Mouse (Mus musculus) MEL (cell line): ENCODE results near the gene Fscn1. TPM values are rescaled to one million over a fixed set of nuclear protein-coding genes. Genes with fewer than 3 reads are reported as not detected.

Experiments used
- DNase-seq: peaks from one replicate; pipeline ENCODE4 v3.0.0; 2011; ENCODE audit warnings: low read depth, low spot score
- H3K27ac ChIP-seq: 2 replicates; pipeline ENCODE4 v1.5.1; 2012; ENCODE audit warnings: low read depth, mild to moderate bottlenecking, control low read depth, low read length, moderate library complexity; ENCODE audit not compliant: control insufficient read depth
- H3K27me3 ChIP-seq, 2 experiments: fragments of 150-350 bp in 1 of 2; sonication (generic) in 1 of 2; 2 replicates each; pipeline ENCODE4 v1.6.1; 2012; ENCODE audit warnings: low read length in 2 of 2, mild to moderate bottlenecking in 2 of 2, improper control_type of control experiment in 1 of 2, moderate library complexity in 1 of 2; ENCODE audit not compliant: insufficient read depth in 2 of 2, control insufficient read depth in 1 of 2
- H3K36me3 ChIP-seq, 2 experiments: 2 replicates each; pipeline ENCODE4 v1.6.1; 2012 to 2014; ENCODE audit warnings: low read length in 2 of 2, improper control_type of control experiment in 1 of 2, inconsistent platforms in 1 of 2, mild to moderate bottlenecking in 1 of 2; ENCODE audit not compliant: insufficient read depth in 2 of 2, control insufficient read depth in 1 of 2
- H3K4me1 ChIP-seq, 2 experiments: fragments of 150-350 bp in 1 of 2; sonication (generic) in 1 of 2; 2 replicates each; pipeline ENCODE4 v1.6.1; 2012; ENCODE audit warnings: low read length in 2 of 2, improper control_type of control experiment in 1 of 2, mild to moderate bottlenecking in 1 of 2; ENCODE audit not compliant: insufficient read depth in 2 of 2, control insufficient read depth in 1 of 2
- H3K4me3 ChIP-seq, 2 experiments: fragments of 150-350 bp in 1 of 2; sonication (generic) in 1 of 2; 2 replicates each; pipeline ENCODE4 v1.5.1; 2012; ENCODE audit warnings: low read depth in 2 of 2, low read length in 2 of 2, mild to moderate bottlenecking in 2 of 2, moderate library complexity in 2 of 2, control low read depth in 1 of 2, improper control_type of control experiment in 1 of 2; ENCODE audit not compliant: control insufficient read depth in 1 of 2, insufficient read depth in 1 of 2
- H3K79me2 ChIP-seq: 2 replicates; pipeline ENCODE4 v1.6.1; 2012; ENCODE audit warnings: mild to moderate bottlenecking, low read length, moderate library complexity; ENCODE audit not compliant: control insufficient read depth, poor library complexity, insufficient read depth
- H3K9ac ChIP-seq: 2 replicates; pipeline ENCODE4 v1.6.1; 2012; ENCODE audit warnings: low read depth, mild to moderate bottlenecking, control low read depth, low read length, moderate library complexity; ENCODE audit not compliant: control insufficient read depth, poor library complexity, severe bottlenecking
- H3K9me3 ChIP-seq: fragments of 150-350 bp; sonication (generic); replicated peaks from 2 replicates; pipeline ENCODE4 v1.6.1; 2012; ENCODE audit warnings: mild to moderate bottlenecking, low read length, improper control_type of control experiment, moderate library complexity; ENCODE audit not compliant: insufficient read depth
- CHD2 ChIP-seq: IDR thresholded peaks from 2 replicates; pipeline ENCODE4 v1.6.1; 2011; ENCODE audit warnings: low read length, improper control_type of control experiment
- E2F4 ChIP-seq: IDR thresholded peaks from 2 replicates; pipeline ENCODE4 v1.6.1; 2011; ENCODE audit warnings: low read depth, low read length, improper control_type of control experiment, borderline replicate concordance
- ELF1 ChIP-seq: IDR thresholded peaks from 2 replicates; pipeline ENCODE4 v1.6.1; 2014; ENCODE audit warnings: low read depth, mild to moderate bottlenecking, inconsistent platforms, low read length, improper control_type of control experiment, moderate library complexity
- EP300 ChIP-seq, 2 experiments: IDR thresholded peaks; 2 replicates each; pipeline ENCODE4 v1.6.1; 2011; ENCODE audit warnings: improper control_type of control experiment in 2 of 2, low read length in 2 of 2, low read depth in 1 of 2, mild to moderate bottlenecking in 1 of 2
- ETS1 ChIP-seq: IDR thresholded peaks from 2 replicates; pipeline ENCODE4 v1.6.1; 2012; ENCODE audit warnings: low read depth, mild to moderate bottlenecking, inconsistent platforms, low read length, improper control_type of control experiment, moderate library complexity
- GABPA ChIP-seq: IDR thresholded peaks from 2 replicates; pipeline ENCODE4 v1.6.1; 2012; ENCODE audit warnings: low read depth, mild to moderate bottlenecking, inconsistent platforms, low read length, improper control_type of control experiment, moderate library complexity
- GATA1 ChIP-seq: IDR thresholded peaks from 2 replicates; pipeline ENCODE4 v1.6.1; 2011; ENCODE audit warnings: low read depth, low read length, improper control_type of control experiment
- KAT2A ChIP-seq: conservative IDR thresholded peaks from 2 replicates; pipeline ENCODE4 v1.6.1; 2012; ENCODE audit warnings: low read depth, low read length, improper control_type of control experiment, inconsistent platforms
- MAFK ChIP-seq: IDR thresholded peaks from 2 replicates; pipeline ENCODE4 v1.6.1; 2011; ENCODE audit warnings: low read depth, mild to moderate bottlenecking, low read length, improper control_type of control experiment, borderline replicate concordance
- MEF2A ChIP-seq: IDR thresholded peaks from 2 replicates; pipeline ENCODE4 v1.6.1; 2014; ENCODE audit warnings: low read depth, mild to moderate bottlenecking, inconsistent platforms, low read length, improper control_type of control experiment; ENCODE audit not compliant: poor library complexity, insufficient replicate concordance, severe bottlenecking; ENCODE audit errors: extremely low read depth
- NELFE ChIP-seq: IDR thresholded peaks from 2 replicates; pipeline ENCODE4 v1.6.1; 2011; ENCODE audit warnings: low read depth, low read length, improper control_type of control experiment
- NRF1 ChIP-seq: IDR thresholded peaks from 2 replicates; pipeline ENCODE4 v1.6.1; 2014; ENCODE audit warnings: low read depth, mild to moderate bottlenecking, inconsistent platforms, low read length, improper control_type of control experiment, moderate library complexity; ENCODE audit not compliant: poor library complexity, insufficient read depth, severe bottlenecking
- POLR2A ChIP-seq, 2 experiments: IDR thresholded peaks; 2 replicates each; pipeline ENCODE4 v1.6.1; 2011 to 2012; ENCODE audit warnings: low read length in 2 of 2, mild to moderate bottlenecking in 2 of 2, control low read depth in 1 of 2, improper control_type of control experiment in 1 of 2, low read depth in 1 of 2, moderate library complexity in 1 of 2; ENCODE audit not compliant: control insufficient read depth in 1 of 2, insufficient read depth in 1 of 2, poor library complexity in 1 of 2
- POLR2AphosphoS2 ChIP-seq: IDR thresholded peaks from 2 replicates; pipeline ENCODE4 v1.6.1; 2011; ENCODE audit warnings: low read length, improper control_type of control experiment
- RAD21 ChIP-seq: IDR thresholded peaks from 2 replicates; pipeline ENCODE4 v1.6.1; 2011; ENCODE audit warnings: mild to moderate bottlenecking, low read depth, low read length, improper control_type of control experiment
- RCOR1 ChIP-seq: IDR thresholded peaks from 2 replicates; pipeline ENCODE4 v1.6.1; 2012; ENCODE audit warnings: low read depth, mild to moderate bottlenecking, inconsistent platforms, low read length, improper control_type of control experiment
- SIN3A ChIP-seq: IDR thresholded peaks from 2 replicates; pipeline ENCODE4 v1.6.1; 2012; ENCODE audit warnings: low read length, improper control_type of control experiment, inconsistent platforms
- SMC3 ChIP-seq: IDR thresholded peaks from 2 replicates; pipeline ENCODE4 v1.6.1; 2011; ENCODE audit warnings: low read depth, low read length, improper control_type of control experiment
- TBP ChIP-seq: IDR thresholded peaks from 2 replicates; pipeline ENCODE4 v1.8.0; 2011; ENCODE audit warnings: low read depth, low read length, improper control_type of control experiment
- UBTF ChIP-seq: IDR thresholded peaks from 2 replicates; pipeline ENCODE4 v1.6.1; 2012; ENCODE audit warnings: low read depth, mild to moderate bottlenecking, inconsistent platforms, low read length, improper control_type of control experiment, moderate library complexity, borderline replicate concordance; ENCODE audit not compliant: insufficient read depth
- USF1 ChIP-seq: IDR thresholded peaks from 2 replicates; pipeline ENCODE4 v1.6.1; 2014; ENCODE audit warnings: low read depth, mild to moderate bottlenecking, inconsistent platforms, low read length, improper control_type of control experiment, moderate library complexity
- ZC3H11A ChIP-seq: IDR thresholded peaks from 2 replicates; pipeline ENCODE4 v1.6.1; 2012; ENCODE audit warnings: low read depth, mild to moderate bottlenecking, inconsistent platforms, low read length, improper control_type of control experiment
- ZKSCAN1 ChIP-seq: IDR thresholded peaks from 2 replicates; pipeline ENCODE4 v1.6.1; 2012; ENCODE audit warnings: low read depth, mild to moderate bottlenecking, inconsistent platforms, low read length, improper control_type of control experiment, moderate library complexity
- ZMIZ1 ChIP-seq: IDR thresholded peaks from 2 replicates; pipeline ENCODE4 v1.6.1; 2012; ENCODE audit warnings: low read depth, mild to moderate bottlenecking, inconsistent platforms, low read length, improper control_type of control experiment, moderate library complexity
- ZNF384 ChIP-seq: IDR thresholded peaks from 2 replicates; pipeline ENCODE4 v1.6.1; 2012; ENCODE audit warnings: low read depth, mild to moderate bottlenecking, inconsistent platforms, low read length, improper control_type of control experiment
- polyA plus RNA-seq, 2 experiments: library from polyadenylated mRNA; stranded (reverse) in 1 of 2; unstranded in 1 of 2; fragments of >175 nt in 1 of 2; fragments of >200 nt in 1 of 2; gene quantifications; 2 replicates each; pipeline versions ENCODE4 v1.2.1 to v1.2.4; 2012; ENCODE audit warnings: low replicate concordance in 2 of 2, low read depth in 1 of 2; ENCODE audit not compliant: insufficient read length in 2 of 2, insufficient read depth in 1 of 2, missing spikeins in 1 of 2
- total RNA-seq: library from RNA; depleted of rRNA; stranded (reverse); fragments of 300-350 nt; gene quantifications from 2 replicates; pipeline ENCODE4 v1.2.3, GENCODE M21; 2012; rRNA removed

Fscn1 gene
- total RNA-seq (not detected in 2 replicates), polyA plus RNA-seq (not detected)

- Histone ChIP-seq H3K4me3 (no peak within 1 kb of the TSS), H3K36me3 (no peaks in the 10 kb centered on the region), H3K9ac (no peak within 1 kb of the TSS), H3K4me1 (no peaks in the 10 kb centered on the region), H3K79me2 (no peaks in the 10 kb centered on the region), H3K27ac (no peak within 1 kb of the TSS), H3K27me3 (no peaks in the 10 kb centered on the region), H3K9me3 (no peaks in the 10 kb centered on the region)
- DNase-seq, result no peak
- TF ChIP-seq ZC3H11A (no peak), NELFE (no peak), POLR2AphosphoS2 (no peak), ETS1 (no peak), NRF1 (no peak), USF1 (no peak), POLR2A (IDR thresholded peaks at IDR 0.05; ENCODE audit: control insufficient read depth in 1 of 2, insufficient read depth in 1 of 2, low read depth in 1 of 2, low read length in 2 of 2, poor library complexity in 1 of 2) (no peak), SMC3 (no peak), SIN3A (no peak), EP300 (IDR thresholded peaks at IDR 0.05; ENCODE audit: low read depth in 1 of 2, low read length in 2 of 2) (no peak), ZNF384 (no peak), CHD2 (no peak), MEF2A (no peak), ZMIZ1 (no peak), RAD21 (no peak)
These were observed at the start of gene Fscn1 for GRCm38 (mm10) chr5:142959576-142960556. Fscn1 (plus strand) TSS chr5:142960343.

GRCm38 (mm10) chr5:142911629-142912028, 48.5 kb upstream of the Fscn1 start:
- Histone ChIP-seq H3K4me1 (peaks cover 11 to 40% of the 10 kb centered on the region in 2 experiments), H3K9ac (no peak overlapping the region), H3K27ac (no peak overlapping the region)

More at GRCm38 (mm10) chr5:142911629-142912028, 48.5 kb upstream of the Fscn1 start:
- H3K27me3 ChIP-seq, result no peaks in the 10 kb centered on the region
- H3K36me3 ChIP-seq, result peaks cover 0 to 28% of the 10 kb centered on the region in 2 experiments; a peak in 2 of 4 replicates
- H3K4me3 ChIP-seq, result no peak overlapping the region
- no peaks in the 10 kb centered on the region for H3K9me3 ChIP-seq
- no peak for DNase-seq
- TF ChIP-seq UBTF, result no peak
- no peak for TF ChIP-seq ZKSCAN1
- TF ChIP-seq GATA1, result no peak
- no peak for TF ChIP-seq RCOR1
- no peak for TF ChIP-seq NRF1
- no peak for TF ChIP-seq MEF2A
- TF ChIP-seq MAFK, result no peak
- no peak for TF ChIP-seq CHD2
- TF ChIP-seq POLR2AphosphoS2, result no peak
- no peak for TF ChIP-seq SIN3A
- no peak for TF ChIP-seq GABPA
- TF ChIP-seq KAT2A, result no peak
- TF ChIP-seq ETS1, result no peak
- TF ChIP-seq USF1, result no peak
- TF ChIP-seq TBP, result no peak
- no peak for TF ChIP-seq E2F4
- TF ChIP-seq EP300 (IDR thresholded peaks at IDR 0.05; ENCODE audit: low read depth in 1 of 2, low read length in 2 of 2), result no peak
- TF ChIP-seq ELF1, result no peak
- TF ChIP-seq RAD21, result no peak
- no peak for TF ChIP-seq SMC3
- TF ChIP-seq, all 39 proteins: peak for 0
- peaks cover 2% of the 10 kb centered on the region; the same call in 1 of the 2 replicates for H3K79me2 ChIP-seq
